Mouse (Mus musculus) ES-Bruce4 (cell line): Measurements from ENCODE around the gene Ninj2. TPM values are rescaled to one million over a fixed set of nuclear protein-coding genes. Genes with fewer than 3 reads are reported as not detected.

Experiments
- H3K27ac ChIP-seq: 2 replicates; pipeline ENCODE4 v1.5.1; 2012; ENCODE audit warnings: low read length, inconsistent platforms; ENCODE audit not compliant: insufficient read depth
- H3K27me3 ChIP-seq: 2 replicates; pipeline ENCODE4 v1.6.1; 2012; ENCODE audit warnings: mild to moderate bottlenecking, low read length, inconsistent platforms; ENCODE audit not compliant: control insufficient read depth, poor library complexity, insufficient read depth, severe bottlenecking
- H3K36me3 ChIP-seq: 2 replicates; pipeline ENCODE4 v1.6.1; 2012; ENCODE audit warnings: inconsistent platforms, mild to moderate bottlenecking, low read length, moderate library complexity; ENCODE audit not compliant: control insufficient read depth, poor library complexity, insufficient read depth, severe bottlenecking
- H3K4me1 ChIP-seq: one replicate; pipeline ENCODE4 v1.8.1; 2011; ENCODE audit warnings: low read length; ENCODE audit not compliant: control insufficient read depth, insufficient read depth
- H3K4me3 ChIP-seq: 2 replicates; pipeline ENCODE4 v1.5.1; 2011; ENCODE audit warnings: low read depth, mild to moderate bottlenecking, low read length
- H3K9ac ChIP-seq: 2 replicates; pipeline ENCODE4 v1.6.1; 2012; ENCODE audit warnings: low read depth, mild to moderate bottlenecking, inconsistent platforms; ENCODE audit not compliant: poor library complexity, severe bottlenecking
- H3K9me3 ChIP-seq: replicated peaks from 2 replicates; pipeline ENCODE4 v1.6.1; 2012; ENCODE audit warnings: mild to moderate bottlenecking, low read length, inconsistent platforms; ENCODE audit not compliant: control insufficient read depth, poor library complexity, insufficient read depth, severe bottlenecking
- CTCF ChIP-seq: IDR thresholded peaks from one replicate; pipeline ENCODE4 v1.8.1; 2011; ENCODE audit warnings: low read depth, low read length
- EP300 ChIP-seq: IDR thresholded peaks from 2 replicates; pipeline ENCODE4 v1.6.1; 2011; ENCODE audit warnings: low read depth, low read length; ENCODE audit not compliant: insufficient read depth
- POLR2A ChIP-seq: IDR thresholded peaks from one replicate; pipeline ENCODE4 v1.8.1; 2011; ENCODE audit warnings: low read length; ENCODE audit not compliant: insufficient read depth
- polyA plus RNA-seq: library from polyadenylated mRNA; stranded (reverse); fragments of >200 nt; gene quantifications from 2 replicates; pipeline ENCODE4 v1.2.4, GENCODE M21; 2011; ENCODE audit warnings: low read depth; ENCODE audit not compliant: missing spikeins, insufficient read depth, insufficient read length

Gene Ninj2
- polyA plus RNA-seq, 1 experiment: 0.75 TPM

- peaks cover 6% of the 10 kb centered on the region for H3K4me1 ChIP-seq
- H3K4me3 ChIP-seq: no peak overlapping the region
- TF ChIP-seq EP300: no peak
- no peak overlapping the region for H3K9ac ChIP-seq
- no peaks in the 10 kb centered on the region for H3K27me3 ChIP-seq
- no peaks in the 10 kb centered on the region for H3K36me3 ChIP-seq
- no peak overlapping the region for H3K27ac ChIP-seq
- no peaks in the 10 kb centered on the region for H3K9me3 ChIP-seq
Measured at GRCm38 (mm10) chr6:120180492-120180891, 87.3 kb downstream of the Ninj2 start.

DNA sequence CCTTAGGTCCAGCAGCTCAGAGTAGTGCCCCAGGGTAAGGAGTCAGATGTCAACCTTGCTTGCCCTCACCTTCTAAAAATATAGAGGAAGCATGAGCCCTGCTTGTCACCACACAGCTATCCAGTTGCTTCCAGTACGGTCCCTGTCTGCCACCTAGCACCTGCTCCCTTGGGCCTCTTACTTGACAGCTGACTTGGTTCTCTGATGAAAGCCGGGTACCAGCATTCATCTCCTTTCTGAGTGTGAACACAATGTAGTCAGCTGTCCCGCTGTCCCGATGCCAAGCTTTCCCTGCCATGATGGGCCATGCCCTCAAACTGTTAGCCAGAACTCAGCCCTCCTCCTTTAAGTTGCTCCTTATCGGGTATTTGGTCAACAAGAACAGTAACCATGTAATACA is 89.0 kb downstream of the Ninj2 start:
- H3K9ac ChIP-seq: no peak overlapping the region
- no peak overlapping the region for H3K4me3 ChIP-seq
- no peaks in the 10 kb centered on the region for H3K36me3 ChIP-seq
- no peak overlapping the region for H3K27ac ChIP-seq
- no peaks in the 10 kb centered on the region for H3K9me3 ChIP-seq
- no peaks in the 10 kb centered on the region for H3K27me3 ChIP-seq
- H3K4me1 ChIP-seq: peaks cover 7% of the 10 kb centered on the region
- TF ChIP-seq CTCF (no peak), EP300 (no peak)

DNA sequence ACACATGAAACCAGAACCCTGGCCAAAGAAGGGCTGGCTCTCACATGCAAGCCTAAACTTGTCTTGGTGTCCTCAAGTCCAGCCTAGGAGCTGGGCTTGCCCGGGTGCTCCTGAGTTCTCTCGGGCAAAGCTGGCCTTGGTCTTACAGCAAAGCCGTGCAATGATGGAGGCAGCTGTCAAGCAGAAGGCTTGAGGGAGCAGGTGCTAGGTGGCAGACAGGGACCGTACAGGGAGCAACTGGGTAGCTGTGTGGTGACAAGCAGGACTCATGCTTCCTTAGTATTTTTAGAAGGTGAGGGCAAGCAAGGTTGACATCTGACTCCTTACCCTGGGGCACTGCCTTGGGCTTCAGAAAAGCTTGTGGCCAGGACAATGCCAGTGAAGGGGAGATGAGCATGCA is 90.6 kb downstream of the Ninj2 start:
- TF ChIP-seq EP300 (no peak), POLR2A (no peak), CTCF (no peak)
- Histone ChIP-seq H3K27ac (no peak overlapping the region), H3K9ac (no peak overlapping the region), H3K36me3 (no peaks in the 10 kb centered on the region), H3K27me3 (no peaks in the 10 kb centered on the region), H3K9me3 (no peaks in the 10 kb centered on the region), H3K4me3 (no peak overlapping the region), H3K4me1 (peaks cover 7% of the 10 kb centered on the region)

DNA sequence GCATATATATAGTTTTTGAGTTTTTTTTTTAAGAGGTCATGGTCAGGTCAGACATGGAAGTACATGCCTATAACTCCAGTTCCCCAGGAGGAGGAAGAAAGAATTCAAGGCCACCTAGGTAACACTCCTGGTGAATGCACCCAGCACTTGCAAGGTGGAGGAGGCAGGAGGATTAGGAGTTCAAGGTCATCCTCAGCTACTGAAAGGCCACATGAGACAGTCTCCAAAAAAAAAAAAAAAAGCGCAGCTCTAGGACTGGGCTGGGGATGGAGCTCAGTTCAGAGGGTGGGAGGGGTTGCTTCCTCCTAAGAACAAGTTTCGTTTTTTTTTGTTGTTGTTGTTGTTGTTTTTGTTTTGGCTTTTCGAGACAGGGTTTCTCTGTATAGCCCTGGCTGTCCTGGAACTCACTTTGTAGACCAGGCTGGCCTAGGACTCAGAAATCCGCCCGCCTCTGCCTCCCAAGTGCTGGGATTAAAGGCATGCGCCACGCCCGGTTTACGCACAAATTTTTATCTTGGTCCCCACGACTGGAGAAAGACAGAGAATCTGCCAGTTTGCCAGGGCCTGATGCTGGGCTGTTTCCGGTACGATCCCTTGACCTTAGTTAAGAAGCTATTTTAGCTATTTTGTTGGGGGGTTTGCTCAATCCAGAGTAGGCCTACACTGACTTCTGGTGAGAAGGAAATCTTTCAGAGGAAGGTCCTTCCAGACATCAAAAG is 92.0 kb downstream of the Ninj2 start:
- Histone ChIP-seq H3K4me1 (peaks cover 14% of the 10 kb centered on the region), H3K27me3 (no peaks in the 10 kb centered on the region), H3K9ac (0 out of 2 replicates have a peak overlapping the region, but pooled peaks have one; percentile 0), H3K4me3 (0 out of 2 replicates have a peak overlapping the region, but pooled peaks have one; percentile 3), H3K9me3 (no peaks in the 10 kb centered on the region), H3K36me3 (no peaks in the 10 kb centered on the region), H3K27ac (peak overlapping the region; percentile 28)
- TF ChIP-seq CTCF (no peak), POLR2A (no peak), EP300 (0 out of 2 replicates have a peak, but pooled peaks have one; percentile 20)

DNA sequence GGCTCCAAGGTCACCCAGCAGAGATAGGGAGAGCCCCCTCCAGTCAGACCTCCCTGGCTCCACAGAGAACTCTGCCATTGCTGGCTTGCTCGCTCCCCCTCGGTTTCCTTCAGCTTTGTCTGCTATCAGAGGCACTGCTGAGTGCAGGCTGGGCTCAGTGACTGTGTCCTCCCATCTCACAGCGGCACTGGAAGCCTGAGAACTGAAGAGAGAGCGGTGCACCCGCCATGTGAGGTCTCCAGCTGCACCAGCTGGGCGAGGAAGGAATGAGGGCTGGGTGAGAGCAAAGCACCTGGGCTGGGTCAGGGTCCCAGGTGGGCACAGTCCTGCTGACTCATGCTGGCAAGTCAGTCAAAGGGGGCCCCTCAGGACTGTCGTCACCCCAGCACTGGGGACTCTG is 92.6 kb downstream of the Ninj2 start:
- TF ChIP-seq EP300: no peak
- TF ChIP-seq POLR2A: no peak
- TF ChIP-seq CTCF: no peak
- Histone ChIP-seq H3K4me3 (peak overlapping the region; percentile 3; the same call in 1 of the 2 replicates), H3K9me3 (no peaks in the 10 kb centered on the region), H3K36me3 (no peaks in the 10 kb centered on the region), H3K9ac (peak overlapping the region; percentile 0), H3K27me3 (no peaks in the 10 kb centered on the region), H3K4me1 (peaks cover 14% of the 10 kb centered on the region), H3K27ac (peak overlapping the region; percentile 28)

DNA sequence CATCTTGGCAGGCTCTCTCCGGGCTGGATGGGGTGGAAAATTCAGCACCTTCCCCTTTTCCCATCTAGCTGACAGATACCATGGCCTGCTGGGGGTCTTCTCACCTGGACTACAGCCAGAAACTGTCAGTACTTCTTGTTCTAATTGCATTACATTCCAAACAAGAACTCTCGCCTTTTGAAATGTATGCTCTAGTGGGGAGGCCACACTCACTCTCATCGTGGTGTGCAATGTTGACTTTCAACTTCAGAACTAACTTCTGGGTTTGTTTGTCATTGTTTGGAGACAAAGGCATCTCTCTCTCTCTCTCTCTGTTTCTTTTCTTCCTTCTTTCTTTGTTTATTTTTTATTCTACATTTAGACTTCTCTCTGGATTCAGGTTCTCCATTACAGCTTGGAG is 93.4 kb downstream of the Ninj2 start:
- TF ChIP-seq EP300: no peak
- TF ChIP-seq POLR2A: no peak
- no peak for TF ChIP-seq CTCF
- Histone ChIP-seq H3K27me3 (no peaks in the 10 kb centered on the region), H3K4me3 (no peak overlapping the region), H3K9ac (peak overlapping the region; percentile 66), H3K4me1 (peaks cover 14% of the 10 kb centered on the region), H3K36me3 (no peaks in the 10 kb centered on the region), H3K27ac (peak overlapping the region; percentile 28), H3K9me3 (no peaks in the 10 kb centered on the region)
